Mouse (Mus musculus) urinary bladder, postnatal 10 days (tissue): ENCODE results near the gene Lst1.

Experiments used
- DNase-seq: peaks from one replicate; pipeline ENCODE4 v3.0.0; 2022; ENCODE audit warnings: low spot score

Gene Lst1

GRCm38 (mm10) chr17:35209785-35210535 is 21.7 kb upstream of the Lst1 start:
- no peak for DNase-seq

GRCm38 (mm10) chr17:35205380-35205769 is 17.1 kb upstream of the Lst1 start:
- DNase-seq = no peak

GRCm38 (mm10) chr17:35204494-35205379 is 16.5 kb upstream of the Lst1 start, which contains the start of gene Lta:
TSS of gene Lta (minus strand) at chr17:35205351.
- no peak for DNase-seq

GRCm38 (mm10) chr17:35202442-35202841 is 14.2 kb upstream of the Lst1 start:
- DNase-seq = no peak

GRCm38 (mm10) chr17:35201787-35202186 is 13.5 kb upstream of the Lst1 start, which contains the start of gene Tnf:
TSS of gene Tnf (minus strand) at chr17:35202007.
- DNase-seq = no peak

GRCm38 (mm10) chr17:35201128-35201527 is 12.9 kb upstream of the Lst1 start:
- DNase-seq = no peak

- no peak for DNase-seq
Measured at GRCm38 (mm10) chr17:35200398-35200797, 12.2 kb upstream of the Lst1 start.

GRCm38 (mm10) chr17:35198946-35199345 is 10.7 kb upstream of the Lst1 start:
- no peak for DNase-seq

- no peak for DNase-seq
Measured at GRCm38 (mm10) chr17:35198029-35198428, 9.8 kb upstream of the Lst1 start.

GRCm38 (mm10) chr17:35197126-35197525 is 8.9 kb upstream of the Lst1 start:
- no peak for DNase-seq

- DNase-seq = no peak
Measured at GRCm38 (mm10) chr17:35196321-35196641, 8.0 kb upstream of the Lst1 start.

GRCm38 (mm10) chr17:35195631-35196320 is 7.5 kb upstream of the Lst1 start:
- DNase-seq = peak; percentile 47

GRCm38 (mm10) chr17:35194844-35195630 is 6.8 kb upstream of the Lst1 start:
- no peak for DNase-seq

- DNase-seq = no peak
Measured at GRCm38 (mm10) chr17:35193881-35194843, 5.9 kb upstream of the Lst1 start, which contains the start of gene Ltb. TSS of gene Ltb (plus strand) at chr17:35194439.

GRCm38 (mm10) chr17:35192924-35193323 is 4.7 kb upstream of the Lst1 start:
- DNase-seq = no peak

- no peak for DNase-seq
Measured at GRCm38 (mm10) chr17:35191723-35192122, 3.5 kb upstream of the Lst1 start.

- DNase-seq = no peak
Measured at GRCm38 (mm10) chr17:35190096-35190495, 1.9 kb upstream of the Lst1 start.

- DNase-seq = no peak
Measured at GRCm38 (mm10) chr17:35189186-35189585, 947 bp upstream of the Lst1 start.

GRCm38 (mm10) chr17:35187345-35187744 is 894 bp downstream of the Lst1 start:
- DNase-seq = no peak

- no peak for DNase-seq
Measured at GRCm38 (mm10) chr17:35186681-35187080, 1.6 kb downstream of the Lst1 start.
